In the genomic region with DNA sequence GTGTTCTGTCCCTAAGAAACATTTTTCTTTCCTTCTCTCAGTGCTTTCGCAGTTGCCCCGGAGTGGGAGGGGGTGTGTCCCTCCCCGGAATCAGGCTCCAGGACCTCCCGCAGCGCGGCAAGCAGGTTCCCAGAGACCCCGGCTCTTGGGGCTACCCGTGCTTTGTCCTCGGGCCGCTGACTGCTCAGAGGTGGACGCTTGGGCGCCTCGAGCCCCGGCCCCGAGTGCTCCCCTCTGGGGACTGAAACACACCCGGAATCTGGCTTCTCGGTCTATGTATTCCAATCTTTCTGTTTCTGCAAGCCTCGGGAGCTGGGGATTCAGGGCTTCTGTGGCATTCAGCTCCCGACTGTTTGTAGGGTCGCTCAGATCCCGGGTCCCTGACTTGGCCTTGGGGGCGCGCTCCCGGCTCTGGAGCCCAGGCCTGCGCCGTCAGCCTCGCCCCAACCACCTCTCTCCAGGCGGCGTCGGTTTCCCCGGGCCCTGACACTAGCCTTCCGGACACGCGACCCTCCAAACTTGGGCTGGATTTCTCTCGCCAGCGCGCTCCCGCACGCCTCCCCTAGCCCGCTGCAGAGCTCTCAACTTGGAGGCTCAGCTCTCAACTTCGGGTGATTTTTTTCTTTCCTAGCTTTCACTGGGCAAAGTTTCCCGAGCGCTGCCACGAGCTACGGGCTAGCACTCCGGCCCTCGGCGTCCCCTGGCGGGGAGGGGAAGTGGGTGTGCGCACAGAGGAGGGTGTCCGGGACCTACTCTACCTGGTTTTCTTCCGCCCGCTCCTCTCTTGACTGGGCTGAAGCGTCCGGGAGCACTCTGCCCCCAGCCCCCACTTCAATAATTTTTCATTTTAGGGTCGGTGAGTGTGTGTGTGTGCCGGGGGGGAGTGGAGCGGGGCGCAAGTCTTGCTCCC, we compare ENCODE assay signal across 8 mouse cellular contexts. TPM values are rescaled to one million over a fixed set of nuclear protein-coding genes. Genes with fewer than 3 reads are reported as not detected.
A peak's percentile ranks its signal among the peaks of the same experiment; 100 is the strongest.
DNase-seq lines count a peak whose midpoint lies in the region; ATAC-seq lines count a peak whose summit lies in the region.

No protein-coding gene starts in this region.

- peak; percentile 23 for ATAC-seq in common myeloid progenitor, adult 5-6 weeks (replicated peaks; ENCODE audit: low read depth, poor library complexity, severe bottlenecking)
- ATAC-seq in kidney, embryonic 16.5 days (ENCODE audit: low FRiP score, low TSS enrichment) = peak; percentile 57

- H3K36me3 ChIP-seq in heart, embryonic 10.5 days = no peaks in the 10 kb centered on the region
- H3K36me3 ChIP-seq in kidney, embryonic 16.5 days (ENCODE audit: insufficient read depth, low read length) = no peaks in the 10 kb centered on the region

- peaks cover 19% of the 10 kb centered on the region for H3K4me1 ChIP-seq in heart, embryonic 10.5 days
- H3K4me1 ChIP-seq in kidney, embryonic 16.5 days (ENCODE audit: insufficient read depth, low read length) = peaks cover 44% of the 10 kb centered on the region

- peak; percentile 46 to 70 for DNase-seq in heart, adult 18-20 months
- no peak for DNase-seq in heart, adult 8-10 months (ENCODE audit: low spot score)
- DNase-seq in heart, embryonic 10.5 days (ENCODE audit: low spot score) = peak; percentile 87
- DNase-seq in lung, postnatal 36 days = peak; percentile 61
- peak; percentile 32 for DNase-seq in ovary, postnatal 14 days (ENCODE audit: low spot score)
- DNase-seq in yolk sac, embryonic 10.5 days (ENCODE audit: low spot score) = peak; percentile 55

- peak overlapping the region; percentile 92 for H3K27ac ChIP-seq in heart, embryonic 10.5 days
- H3K27ac ChIP-seq in kidney, embryonic 16.5 days (ENCODE audit: low read length) = peak overlapping the region; percentile 56

- H3K4me2 ChIP-seq in kidney, embryonic 16.5 days (replicated peaks; ENCODE audit: low read depth, low read length) = peak overlapping the region; percentile 99

- under 1% methylated on average over 57 of the region's 59 CpGs for WGBS in heart, embryonic 10.5 days
- WGBS in kidney, embryonic 16.5 days = under 1% methylated on average over 56 of the region's 59 CpGs

- no peaks in the 10 kb centered on the region for H3K9me3 ChIP-seq in heart, embryonic 10.5 days
- H3K9me3 ChIP-seq in kidney, embryonic 16.5 days (ENCODE audit: low read length) = no peaks in the 10 kb centered on the region

- H3K27me3 ChIP-seq in heart, embryonic 10.5 days (ENCODE audit: insufficient read depth, poor library complexity, severe bottlenecking) = peaks cover 21% of the 10 kb centered on the region
- H3K27me3 ChIP-seq in kidney, embryonic 16.5 days (ENCODE audit: insufficient read depth, low read length) = peaks cover 65% of the 10 kb centered on the region

- peak overlapping the region; percentile 61 for H3K9ac ChIP-seq in kidney, embryonic 16.5 days (replicated peaks; ENCODE audit: low read length)

- H3K4me3 ChIP-seq in heart, embryonic 10.5 days = peak overlapping the region; percentile 78
- peak overlapping the region; percentile 65 for H3K4me3 ChIP-seq in kidney, embryonic 16.5 days (ENCODE audit: low read length)

RNA-seq across cellular contexts. Expression of a gene that starts 0.8 kb away (rescaled TPM):
- 1 to 10 TPM; 2.1 to 2.6 TPM for total RNA-seq in heart, adult 18-20 months (2021)
- 1 to 10 TPM; 2.6 to 4.0 (median 2.9) TPM for total RNA-seq in heart, adult 8-10 months (2022)
- total RNA-seq in common myeloid progenitor, adult 5-6 weeks (2017) = 66.2 and 92.3 TPM in 2 replicates
- 13.5 and 23.5 TPM in 2 replicates for polyA plus RNA-seq in heart, embryonic 10.5 days (2016; fragmentation: Nextera tagmentation; extraction: Ambion mirVana)
- polyA plus RNA-seq in kidney, embryonic 16.5 days (2015; fragmentation: Nextera tagmentation; extraction: Ambion mirVana) = 2.8 and 3.1 TPM in 2 replicates

RNA-seq across cellular contexts. Expression of a gene that starts 2.2 kb away (rescaled TPM):
- total RNA-seq in heart, adult 18-20 months (2021) = not detected
- total RNA-seq in heart, adult 8-10 months (2022) = not detected
- not detected in 2 replicates for total RNA-seq in common myeloid progenitor, adult 5-6 weeks (2017)
- not detected in 2 replicates for polyA plus RNA-seq in heart, embryonic 10.5 days (2016; fragmentation: Nextera tagmentation; extraction: Ambion mirVana)
- polyA plus RNA-seq in kidney, embryonic 16.5 days (2015; fragmentation: Nextera tagmentation; extraction: Ambion mirVana) = not detected in 2 replicates

Comparison
In these comparisons a context has a peak if more than half of its experiments do, and no peak if none do; other contexts are left out.
1. RNA of a gene that starts 0.8 kb away (total RNA-seq): 66.2 to 92.3 TPM in common myeloid progenitor, adult 5-6 weeks; 2.6 to 4.0 TPM in heart, adult 8-10 months and 2.1 to 2.6 TPM in heart, adult 18-20 months; every median in the first group is over 10 times any median in the second.